Mouse (Mus musculus): ENCODE measurements around the gene Etnk2. TPM values are rescaled to one million over a fixed set of nuclear protein-coding genes. Genes with fewer than 3 reads are reported as not detected.

Etnk2 gene
- polyA plus RNA-seq, 1 experiment from 2014 or later = 4.7 TPM

- Histone ChIP-seq H3K4me1 (ENCODE audit: control insufficient read depth, insufficient read depth, low read length) (no peaks in the 10 kb centered on the region; the same call in 1 of the 2 replicates), H3K4me2 (ENCODE audit: low read depth, low read length) (no peak overlapping the region), H3K9ac (ENCODE audit: low read length) (no peak overlapping the region), H3K36me3 (ENCODE audit: control insufficient read depth, insufficient read depth, low read length) (no peaks in the 10 kb centered on the region), H3K27ac (ENCODE audit: low read length) (no peak overlapping the region), H3K27me3 (ENCODE audit: control insufficient read depth, insufficient read depth, low read length) (no peaks in the 10 kb centered on the region), H3K9me3 (replicated peaks; ENCODE audit: control insufficient read depth, low read length) (no peaks in the 10 kb centered on the region), H3K4me3 (replicated peaks; ENCODE audit: low read length) (no peak overlapping the region)
- 64% methylated on average over 3 of the region's 3 CpGs for WGBS
- ATAC-seq (ENCODE audit: insufficient read depth, low FRiP score) = no peak
Measured at GRCm38 (mm10) chr1:133347226-133347625, 16.1 kb upstream of the Etnk2 start.

DNA sequence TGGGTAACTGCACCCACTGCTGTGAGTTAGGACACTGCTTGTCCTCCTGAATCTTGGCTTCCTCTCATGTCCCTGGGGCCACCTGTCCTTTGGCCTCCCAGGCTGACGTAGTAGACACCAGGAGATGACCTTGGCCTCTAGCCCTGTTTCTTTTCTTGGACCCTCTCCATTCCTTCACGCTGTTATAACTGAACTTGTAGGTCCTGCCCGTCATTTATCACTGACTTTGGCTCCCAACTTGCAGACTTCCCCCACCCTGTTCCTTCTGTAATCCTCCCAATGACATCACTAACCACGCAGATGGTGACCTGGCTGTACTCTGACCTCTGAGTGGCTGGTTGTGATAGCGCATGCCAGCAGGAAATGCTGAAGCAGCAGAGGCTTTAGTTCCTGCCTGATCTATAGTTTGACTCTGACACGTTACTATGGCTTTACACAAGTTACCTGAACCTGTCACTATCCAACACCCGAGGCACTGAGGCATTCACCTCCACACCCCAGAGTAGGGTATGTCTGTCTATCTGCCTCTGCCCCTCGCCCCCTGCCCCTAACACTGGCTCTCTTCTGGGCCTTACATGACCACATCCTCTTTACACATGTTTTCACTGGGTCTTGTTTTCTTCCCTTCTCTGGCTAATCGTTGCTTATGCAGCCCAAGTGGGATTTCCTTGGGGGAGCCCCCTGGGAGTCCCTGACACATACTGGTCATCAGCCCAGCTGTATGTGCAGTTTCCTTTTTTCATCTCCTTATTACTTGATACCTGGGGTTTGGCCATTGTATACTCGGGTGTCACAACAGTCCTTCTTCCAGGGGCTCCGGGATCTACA, 15.5 kb upstream of the Etnk2 start:
- Histone ChIP-seq H3K36me3 (ENCODE audit: control insufficient read depth, insufficient read depth, low read length) (no peaks in the 10 kb centered on the region), H3K27me3 (ENCODE audit: control insufficient read depth, insufficient read depth, low read length) (no peaks in the 10 kb centered on the region), H3K9me3 (replicated peaks; ENCODE audit: control insufficient read depth, low read length) (no peaks in the 10 kb centered on the region), H3K4me2 (ENCODE audit: low read depth, low read length) (no peak overlapping the region), H3K27ac (ENCODE audit: low read length) (no peak overlapping the region), H3K4me1 (ENCODE audit: control insufficient read depth, insufficient read depth, low read length) (no peaks in the 10 kb centered on the region; the same call in 1 of the 2 replicates), H3K4me3 (replicated peaks; ENCODE audit: low read length) (no peak overlapping the region), H3K9ac (ENCODE audit: low read length) (no peak overlapping the region)
- peak; percentile 29; the same call in 1 of the 2 replicates for ATAC-seq (ENCODE audit: insufficient read depth, low FRiP score)
- WGBS = 51% methylated on average over 11 of the region's 11 CpGs

DNA sequence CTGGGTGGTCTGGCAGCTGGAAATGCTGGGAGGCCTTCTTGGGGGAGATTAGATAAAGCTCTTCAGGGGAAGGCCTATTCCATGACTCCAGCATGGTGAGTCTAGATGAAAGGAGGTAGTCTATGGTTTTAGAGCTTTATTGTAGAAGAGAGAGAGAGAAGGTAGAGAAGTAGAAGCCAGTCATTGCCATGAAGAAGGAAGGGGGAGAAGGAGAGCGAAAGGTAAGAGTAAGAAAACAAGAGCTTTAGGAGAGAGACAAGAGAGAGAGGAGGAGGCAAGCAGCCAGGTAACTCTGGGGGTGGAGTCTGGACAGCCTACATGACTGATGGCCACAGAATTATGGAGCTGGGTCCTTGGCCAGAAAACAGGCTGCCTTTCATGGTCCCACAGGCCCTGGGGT, 13.2 kb upstream of the Etnk2 start, which contains the start of gene Ren1:
Gene Ren1 (plus strand): TSS at position 301 of the 400 bp plus-strand sequence.
- Histone ChIP-seq H3K27me3 (ENCODE audit: control insufficient read depth, insufficient read depth, low read length) (no peaks in the 10 kb centered on the region), H3K9me3 (replicated peaks; ENCODE audit: control insufficient read depth, low read length) (no peaks in the 10 kb centered on the region), H3K4me1 (ENCODE audit: control insufficient read depth, insufficient read depth, low read length) (no peaks in the 10 kb centered on the region; the same call in 1 of the 2 replicates), H3K27ac (ENCODE audit: low read length) (no peak within 1 kb of the TSS), H3K9ac (ENCODE audit: low read length) (no peak within 1 kb of the TSS), H3K4me3 (replicated peaks; ENCODE audit: low read length) (no peak within 1 kb of the TSS), H3K4me2 (ENCODE audit: low read depth, low read length) (no peak within 1 kb of the TSS), H3K36me3 (ENCODE audit: control insufficient read depth, insufficient read depth, low read length) (no peaks in the 10 kb centered on the region)
- WGBS = 87% methylated on average over 1 of the region's 1 CpGs
- ATAC-seq (ENCODE audit: insufficient read depth, low FRiP score) = no peak

GRCm38 (mm10) chr1:133351762-133352161, 11.6 kb upstream of the Etnk2 start:
- H3K9me3 ChIP-seq (replicated peaks; ENCODE audit: control insufficient read depth, low read length) = no peaks in the 10 kb centered on the region
- no peak for ATAC-seq (ENCODE audit: insufficient read depth, low FRiP score)
- H3K27me3 ChIP-seq (ENCODE audit: control insufficient read depth, insufficient read depth, low read length) = no peaks in the 10 kb centered on the region
- 57% methylated on average over 9 of the region's 9 CpGs for WGBS
- no peaks in the 10 kb centered on the region for H3K36me3 ChIP-seq (ENCODE audit: control insufficient read depth, insufficient read depth, low read length)
- H3K4me3 ChIP-seq (replicated peaks; ENCODE audit: low read length) = no peak overlapping the region
- H3K4me2 ChIP-seq (ENCODE audit: low read depth, low read length) = no peak overlapping the region
- no peak overlapping the region for H3K27ac ChIP-seq (ENCODE audit: low read length)
- no peaks in the 10 kb centered on the region; the same call in 1 of the 2 replicates for H3K4me1 ChIP-seq (ENCODE audit: control insufficient read depth, insufficient read depth, low read length)
- no peak overlapping the region for H3K9ac ChIP-seq (ENCODE audit: low read length)

- ATAC-seq (ENCODE audit: insufficient read depth, low FRiP score) = no peak
- Histone ChIP-seq H3K9ac (ENCODE audit: low read length) (no peak overlapping the region), H3K4me3 (replicated peaks; ENCODE audit: low read length) (no peak overlapping the region), H3K27ac (ENCODE audit: low read length) (no peak overlapping the region), H3K9me3 (replicated peaks; ENCODE audit: control insufficient read depth, low read length) (no peaks in the 10 kb centered on the region), H3K27me3 (ENCODE audit: control insufficient read depth, insufficient read depth, low read length) (no peaks in the 10 kb centered on the region), H3K36me3 (ENCODE audit: control insufficient read depth, insufficient read depth, low read length) (no peaks in the 10 kb centered on the region), H3K4me1 (ENCODE audit: control insufficient read depth, insufficient read depth, low read length) (no peaks in the 10 kb centered on the region; the same call in 1 of the 2 replicates), H3K4me2 (ENCODE audit: low read depth, low read length) (no peak overlapping the region)
- 41% methylated on average over 12 of the region's 12 CpGs for WGBS
Measured at GRCm38 (mm10) chr1:133353371-133353809, 10.0 kb upstream of the Etnk2 start.

DNA sequence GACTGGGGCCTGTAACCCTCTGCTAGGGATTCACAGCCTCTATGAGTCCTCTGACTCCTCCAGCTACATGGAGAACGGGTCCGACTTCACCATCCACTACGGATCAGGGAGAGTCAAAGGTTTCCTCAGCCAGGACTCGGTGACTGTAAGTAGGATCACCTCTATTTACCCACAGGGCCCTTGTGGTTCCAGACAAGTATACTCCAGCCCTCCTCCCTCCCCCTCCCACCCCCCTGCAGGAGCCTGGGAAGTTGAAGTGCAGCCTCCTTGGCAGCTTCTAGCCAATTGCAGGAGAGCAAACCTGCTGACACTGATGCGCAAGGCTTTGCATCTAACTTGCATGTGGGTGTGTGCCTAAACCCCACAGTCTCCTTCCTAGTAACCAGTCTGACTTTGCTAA, 7.9 kb upstream of the Etnk2 start:
- WGBS = 37% methylated on average over 5 of the region's 5 CpGs
- ATAC-seq (ENCODE audit: insufficient read depth, low FRiP score) = no peak
- H3K27ac ChIP-seq (ENCODE audit: low read length) = no peak overlapping the region
- H3K27me3 ChIP-seq (ENCODE audit: control insufficient read depth, insufficient read depth, low read length) = no peaks in the 10 kb centered on the region
- H3K4me1 ChIP-seq (ENCODE audit: control insufficient read depth, insufficient read depth, low read length) = no peaks in the 10 kb centered on the region; the same call in 1 of the 2 replicates
- no peak overlapping the region for H3K9ac ChIP-seq (ENCODE audit: low read length)
- no peak overlapping the region for H3K4me3 ChIP-seq (replicated peaks; ENCODE audit: low read length)
- H3K36me3 ChIP-seq (ENCODE audit: control insufficient read depth, insufficient read depth, low read length) = no peaks in the 10 kb centered on the region
- H3K4me2 ChIP-seq (ENCODE audit: low read depth, low read length) = no peak overlapping the region
- H3K9me3 ChIP-seq (replicated peaks; ENCODE audit: control insufficient read depth, low read length) = no peaks in the 10 kb centered on the region

GRCm38 (mm10) chr1:133355912-133356311, 7.5 kb upstream of the Etnk2 start:
- no peak for ATAC-seq (ENCODE audit: insufficient read depth, low FRiP score)
- 55% methylated on average over 15 of the region's 15 CpGs for WGBS
- no peaks in the 10 kb centered on the region for H3K4me1 ChIP-seq (ENCODE audit: control insufficient read depth, insufficient read depth, low read length)
- H3K27ac ChIP-seq (ENCODE audit: low read length) = no peak overlapping the region
- no peaks in the 10 kb centered on the region for H3K9me3 ChIP-seq (replicated peaks; ENCODE audit: control insufficient read depth, low read length)
- H3K27me3 ChIP-seq (ENCODE audit: control insufficient read depth, insufficient read depth, low read length) = no peaks in the 10 kb centered on the region
- no peak overlapping the region for H3K4me3 ChIP-seq (replicated peaks; ENCODE audit: low read length)
- no peak overlapping the region for H3K9ac ChIP-seq (ENCODE audit: low read length)
- no peaks in the 10 kb centered on the region for H3K36me3 ChIP-seq (ENCODE audit: control insufficient read depth, insufficient read depth, low read length)
- no peak overlapping the region for H3K4me2 ChIP-seq (ENCODE audit: low read depth, low read length)

- Histone ChIP-seq H3K4me1 (ENCODE audit: control insufficient read depth, insufficient read depth, low read length) (no peaks in the 10 kb centered on the region), H3K9me3 (replicated peaks; ENCODE audit: control insufficient read depth, low read length) (no peaks in the 10 kb centered on the region), H3K4me2 (ENCODE audit: low read depth, low read length) (no peak overlapping the region), H3K4me3 (replicated peaks; ENCODE audit: low read length) (no peak overlapping the region), H3K27me3 (ENCODE audit: control insufficient read depth, insufficient read depth, low read length) (no peaks in the 10 kb centered on the region), H3K36me3 (ENCODE audit: control insufficient read depth, insufficient read depth, low read length) (no peaks in the 10 kb centered on the region), H3K9ac (ENCODE audit: low read length) (no peak overlapping the region), H3K27ac (ENCODE audit: low read length) (no peak overlapping the region)
- WGBS = 49% methylated on average over 8 of the region's 8 CpGs
- no peak for ATAC-seq (ENCODE audit: insufficient read depth, low FRiP score)
Measured at GRCm38 (mm10) chr1:133356330-133356729, 7.0 kb upstream of the Etnk2 start.

- Histone ChIP-seq H3K9me3 (replicated peaks; ENCODE audit: control insufficient read depth, low read length) (no peaks in the 10 kb centered on the region), H3K36me3 (ENCODE audit: control insufficient read depth, insufficient read depth, low read length) (no peaks in the 10 kb centered on the region), H3K9ac (ENCODE audit: low read length) (no peak overlapping the region), H3K27me3 (ENCODE audit: control insufficient read depth, insufficient read depth, low read length) (peaks cover 7% of the 10 kb centered on the region; the same call in 1 of the 2 replicates), H3K4me1 (ENCODE audit: control insufficient read depth, insufficient read depth, low read length) (peaks cover 5% of the 10 kb centered on the region), H3K27ac (ENCODE audit: low read length) (no peak overlapping the region), H3K4me2 (ENCODE audit: low read depth, low read length) (no peak overlapping the region), H3K4me3 (replicated peaks; ENCODE audit: low read length) (no peak overlapping the region)
- 89% methylated on average over 6 of the region's 6 CpGs for WGBS
- no peak for ATAC-seq (ENCODE audit: insufficient read depth, low FRiP score)
Measured at GRCm38 (mm10) chr1:133361006-133361405, 2.4 kb upstream of the Etnk2 start.
